Mouse (Mus musculus): ENCODE results near the gene Fmnl2. TPM values are rescaled to one million over a fixed set of nuclear protein-coding genes. Genes with fewer than 3 reads are reported as not detected.

The Fmnl2 gene
- total and polyA plus RNA-seq, 3 experiments, result 0.42 to 2.8 (median 2.1) TPM

- TF ChIP-seq SMC3 (IDR thresholded peaks at IDR 0.05; ENCODE audit: low read depth, low read length), result no peak
Observed at GRCm38 (mm10) chr2:53006161-53006560, 148.5 kb downstream of the Fmnl2 start (continued).

DNA sequence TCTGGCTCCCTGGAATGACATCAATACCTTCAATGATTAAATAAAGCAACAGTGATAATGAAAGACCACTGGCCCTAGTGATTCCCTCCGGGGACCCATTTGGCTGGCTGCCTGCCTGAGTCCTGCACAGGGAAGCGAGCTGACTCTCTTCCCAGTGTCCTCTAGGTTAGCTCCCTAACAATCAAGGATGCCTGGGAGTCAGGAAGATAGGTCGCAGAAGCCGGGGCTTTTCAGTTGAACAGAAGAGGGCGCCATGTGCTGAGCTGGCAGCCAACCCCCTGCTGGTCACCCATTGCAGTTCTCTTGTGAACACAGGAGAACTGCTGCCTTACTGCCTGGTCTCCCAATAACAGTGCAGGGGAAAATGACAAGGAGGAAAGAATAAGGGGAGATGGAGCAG is 149.5 kb downstream of the Fmnl2 start:
- Histone ChIP-seq H3K9me3 (replicated peaks; ENCODE audit: low read length) (no peaks in the 10 kb centered on the region), H3K9ac (ENCODE audit: insufficient read depth, low read depth) (no peak overlapping the region), H3K36me3 (replicated peaks in 1 of 2; ENCODE audit: control insufficient read depth in 1 of 2, insufficient read depth in 1 of 2, low read length in 1 of 2) (no peaks in the 10 kb centered on the region), H3K79me2 (replicated peaks; ENCODE audit: control insufficient read depth, extremely low read depth, insufficient read depth, poor library complexity, severe bottlenecking) (no peaks in the 10 kb centered on the region), H3K27ac (ENCODE audit: insufficient read depth, low read depth) (no peak overlapping the region), H3K4me3 (replicated peaks in 1 of 3; ENCODE audit: low read depth in 2 of 3, low read length in 2 of 3, poor library complexity in 1 of 3) (no peak overlapping the region), H3K27me3 (replicated peaks) (no peaks in the 10 kb centered on the region), H3K4me2 (ENCODE audit: insufficient read depth, low read depth, poor library complexity, severe bottlenecking) (no peak overlapping the region), H3K4me1 (ENCODE audit: control insufficient read depth in 1 of 2, insufficient read depth in 2 of 2) (0 out of 4 replicates have a peak, but pooled peaks cover 0 to 4% of the 10 kb centered on the region in 2 experiments)
- dilution Hi-C loops (cut with MboI; ENCODE audit: extremely low pct_ligation_motif_present, extremely low pct_unique_long_range_greater_than_20kb, low sequenced_read_pairs), result no loop called here
- in situ Hi-C loops (cut with MboI; ENCODE audit: low pct_ligation_motif_present, low pct_unique_long_range_greater_than_20kb, low sequenced_read_pairs), result no loop called here
- DNase-seq (ENCODE audit: extremely low read depth), result peak; percentile 48
- TF ChIP-seq JUN (IDR thresholded peaks at IDR 0.05; ENCODE audit: insufficient read depth, low read depth, low read length) (no peak), RCOR1 (conservative IDR thresholded peaks at IDR 0.05; ENCODE audit: low read depth, low read length) (no peak), RAD21 (IDR thresholded peaks at IDR 0.05; ENCODE audit: low read depth, low read length) (peak; percentile 52), CTCF (conservative IDR thresholded peaks at IDR 0.05 in 1 of 2, IDR thresholded peaks at IDR 0.05 in 1 of 2; ENCODE audit: low read depth in 2 of 2, low read length in 2 of 2) (peak; percentile 42 to 99; a peak in 3 of 4 replicates), MAX (IDR thresholded peaks at IDR 0.05; ENCODE audit: low read length) (peak; percentile 27; the same call in 1 of the 2 replicates), NELFE (IDR thresholded peaks at IDR 0.05; ENCODE audit: low read depth, low read length) (peak; percentile 48; the same call in 1 of the 2 replicates), ZNF384 (IDR thresholded peaks at IDR 0.05; ENCODE audit: low read depth, low read length) (0 out of 2 replicates have a peak, but pooled peaks have one; percentile 13), SMC3 (IDR thresholded peaks at IDR 0.05; ENCODE audit: low read depth, low read length) (peak; percentile 77), CHD2 (IDR thresholded peaks at IDR 0.05; ENCODE audit: low read length) (no peak)

DNA sequence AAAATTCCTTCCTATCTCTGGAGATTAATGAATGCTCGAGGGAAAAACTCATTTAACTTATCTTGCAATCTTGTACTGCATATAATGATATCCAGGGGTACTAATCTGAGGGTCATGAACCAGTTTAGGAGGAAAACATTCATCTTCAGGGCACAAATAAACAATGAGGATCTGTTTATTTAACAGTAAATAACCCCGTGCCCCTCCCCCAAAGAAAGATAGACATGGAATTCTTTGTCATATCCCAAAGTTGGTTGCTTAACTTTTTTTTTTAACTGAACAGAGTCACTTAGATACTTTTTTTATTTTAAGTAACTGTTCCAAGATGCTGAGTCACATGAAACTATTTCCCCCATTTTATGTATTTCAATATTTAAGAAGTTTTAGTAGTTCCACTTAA is 155.4 kb downstream of the Fmnl2 start:
- DNase-seq (ENCODE audit: extremely low read depth), result no peak
- Histone ChIP-seq H3K27ac (ENCODE audit: insufficient read depth, low read depth) (no peak overlapping the region), H3K9ac (ENCODE audit: insufficient read depth, low read depth) (no peak overlapping the region), H3K36me3 (replicated peaks in 1 of 2; ENCODE audit: control insufficient read depth in 1 of 2, insufficient read depth in 1 of 2, low read length in 1 of 2) (no peaks in the 10 kb centered on the region), H3K79me2 (replicated peaks; ENCODE audit: control insufficient read depth, extremely low read depth, insufficient read depth, poor library complexity, severe bottlenecking) (no peaks in the 10 kb centered on the region), H3K27me3 (replicated peaks) (no peaks in the 10 kb centered on the region), H3K4me2 (ENCODE audit: insufficient read depth, low read depth, poor library complexity, severe bottlenecking) (no peak overlapping the region), H3K4me1 (ENCODE audit: control insufficient read depth in 1 of 2, insufficient read depth in 2 of 2) (no peaks in the 10 kb centered on the region), H3K9me3 (replicated peaks; ENCODE audit: low read length) (no peaks in the 10 kb centered on the region), H3K4me3 (replicated peaks in 1 of 3; ENCODE audit: low read depth in 2 of 3, low read length in 2 of 3, poor library complexity in 1 of 3) (no peak overlapping the region)
- dilution Hi-C loops (cut with MboI; ENCODE audit: extremely low pct_ligation_motif_present, extremely low pct_unique_long_range_greater_than_20kb, low sequenced_read_pairs), result no loop called here
- in situ Hi-C loops (cut with MboI; ENCODE audit: low pct_ligation_motif_present, low pct_unique_long_range_greater_than_20kb, low sequenced_read_pairs), result no loop called here
- TF ChIP-seq PAX5 (IDR thresholded peaks at IDR 0.05; ENCODE audit: low read length) (no peak), CHD1 (IDR thresholded peaks at IDR 0.05; ENCODE audit: low read depth, low read length) (no peak), MEF2A (IDR thresholded peaks at IDR 0.05; ENCODE audit: borderline replicate concordance, low read depth, low read length) (no peak), POLR2AphosphoS2 (IDR thresholded peaks at IDR 0.05; ENCODE audit: low read depth, low read length) (no peak), UBTF (IDR thresholded peaks at IDR 0.05; ENCODE audit: low read depth, low read length) (no peak), JUN (IDR thresholded peaks at IDR 0.05; ENCODE audit: insufficient read depth, low read depth, low read length) (no peak), ZNF384 (IDR thresholded peaks at IDR 0.05; ENCODE audit: low read depth, low read length) (no peak), TCF12 (IDR thresholded peaks at IDR 0.05; ENCODE audit: low read depth, low read length) (no peak)

Data from CH12.LX (cell line).